Mouse (Mus musculus) small intestine, adult 2 months (tissue): ENCODE measurements around the gene Rps6ka5.

ENCODE experiments used
- CTCF ChIP-seq: fragments of 200-500 bp; IDR thresholded peaks from 2 replicates; pipeline ENCODE4 v1.5.1; 2012; ENCODE audit warnings: low read depth, mild to moderate bottlenecking, control low read depth, inconsistent platforms, low read length, moderate library complexity, mixed read lengths; ENCODE audit not compliant: insufficient replicate concordance, insufficient read length; ENCODE audit errors: extremely low read depth
- POLR2A ChIP-seq: fragments of 200-500 bp; IDR thresholded peaks from 2 replicates; pipeline ENCODE4 v1.6.1; 2012; ENCODE audit warnings: low read depth, mild to moderate bottlenecking, control low read depth, inconsistent platforms, low read length, moderate library complexity

DNA sequence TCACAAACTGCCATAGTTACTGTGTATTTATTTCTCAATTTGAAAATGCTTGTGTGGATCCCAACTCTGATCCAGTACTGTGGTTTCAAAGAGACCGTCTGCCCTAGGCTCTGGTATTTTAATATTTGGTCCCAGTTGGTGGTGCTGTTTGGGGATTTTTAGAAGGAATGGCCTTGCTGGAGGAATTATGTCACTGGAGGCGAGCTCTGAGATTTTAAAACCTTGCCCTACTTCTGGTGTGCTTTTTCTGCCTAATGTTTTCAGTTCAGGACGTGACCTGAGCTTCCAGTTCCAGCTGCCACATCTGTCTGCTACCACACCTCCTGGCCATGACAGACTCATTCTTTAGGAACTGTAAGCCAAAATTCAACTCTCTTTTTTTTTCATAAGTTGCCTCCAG is 121.2 kb downstream of the Rps6ka5 start:
- no peak for TF ChIP-seq CTCF
- TF ChIP-seq POLR2A, result no peak
